Mouse (Mus musculus) CH12.LX (cell line): ENCODE measurements around the gene Marc2. TPM values are rescaled to one million over a fixed set of nuclear protein-coding genes. Genes with fewer than 3 reads are reported as not detected.

ENCODE experiments used
- DNase-seq: peaks from one replicate; pipeline ENCODE4 v3.0.0-alpha.2; 2013; ENCODE audit errors: extremely low read depth
- H3K27ac ChIP-seq: 2 replicates; pipeline ENCODE4 v1.5.1; 2012; ENCODE audit warnings: low read depth, mild to moderate bottlenecking, control low read depth, moderate library complexity; ENCODE audit not compliant: insufficient read depth
- H3K27me3 ChIP-seq: replicated peaks from 2 replicates; pipeline ENCODE3; 2012; ENCODE audit warnings: inconsistent platforms
- H3K36me3 ChIP-seq, 2 experiments: replicated peaks in 1 of 2; 2 replicates each; pipeline versions ENCODE3 to v1.6.1; 2012; ENCODE audit warnings: inconsistent platforms in 1 of 2, low read length in 1 of 2, mild to moderate bottlenecking in 1 of 2, mixed read lengths in 1 of 2, moderate library complexity in 1 of 2; ENCODE audit not compliant: control insufficient read depth in 1 of 2, insufficient read depth in 1 of 2
- H3K4me1 ChIP-seq, 2 experiments: 2 replicates each; pipeline ENCODE4 v1.6.1; 2012; ENCODE audit warnings: inconsistent platforms in 1 of 2, moderate library complexity in 1 of 2; ENCODE audit not compliant: insufficient read depth in 2 of 2, control insufficient read depth in 1 of 2
- H3K4me2 ChIP-seq: 2 replicates; pipeline ENCODE4 v1.6.1; 2012; ENCODE audit warnings: low read depth, mild to moderate bottlenecking, control low read depth; ENCODE audit not compliant: poor library complexity, insufficient read depth, severe bottlenecking
- H3K4me3 ChIP-seq, 3 experiments: fragments of 150-350 bp in 1 of 3; sonication (generic) in 1 of 3; replicated peaks in 1 of 3; 2 replicates each; pipeline versions ENCODE3 to v1.5.1; 2011 to 2012; ENCODE audit warnings: low read depth in 2 of 3, low read length in 2 of 3, mild to moderate bottlenecking in 2 of 3, moderate library complexity in 2 of 3, control low read depth in 1 of 3, improper control_type of control experiment in 1 of 3, inconsistent platforms in 1 of 3, mixed read lengths in 1 of 3; ENCODE audit not compliant: poor library complexity in 1 of 3
- H3K79me2 ChIP-seq: replicated peaks from 2 replicates; pipeline ENCODE4 v1.6.1; 2012; ENCODE audit warnings: mild to moderate bottlenecking, moderate library complexity; ENCODE audit not compliant: control insufficient read depth, poor library complexity, insufficient read depth, severe bottlenecking; ENCODE audit errors: extremely low read depth
- H3K9ac ChIP-seq: 2 replicates; pipeline ENCODE4 v1.6.1; 2012; ENCODE audit warnings: low read depth, mild to moderate bottlenecking, control low read depth, moderate library complexity; ENCODE audit not compliant: insufficient read depth
- H3K9me3 ChIP-seq: replicated peaks from 2 replicates; pipeline ENCODE3; 2012; ENCODE audit warnings: low read length, inconsistent platforms, mixed read lengths
- CHD1 ChIP-seq: IDR thresholded peaks from 2 replicates; pipeline ENCODE4 v1.6.1; 2012; ENCODE audit warnings: low read depth, low read length, improper control_type of control experiment, inconsistent platforms
- EP300 ChIP-seq: IDR thresholded peaks from 2 replicates; pipeline ENCODE4 v1.6.1; 2011; ENCODE audit warnings: low read length, improper control_type of control experiment
- ETS1 ChIP-seq: conservative IDR thresholded peaks from 2 replicates; pipeline ENCODE4 v1.6.1; 2012; ENCODE audit warnings: low read depth, mild to moderate bottlenecking, inconsistent platforms, low read length, improper control_type of control experiment, moderate library complexity
- GABPA ChIP-seq: IDR thresholded peaks from 2 replicates; pipeline ENCODE4 v1.6.1; 2012; ENCODE audit warnings: low read depth, low read length, improper control_type of control experiment, inconsistent platforms; ENCODE audit not compliant: insufficient replicate concordance
- JUN ChIP-seq: IDR thresholded peaks from 2 replicates; pipeline ENCODE4 v1.6.1; 2011; ENCODE audit warnings: low read depth, mild to moderate bottlenecking, low read length, improper control_type of control experiment, moderate library complexity; ENCODE audit not compliant: insufficient read depth
- JUND ChIP-seq: conservative IDR thresholded peaks from 2 replicates; pipeline ENCODE4 v1.6.1; 2011; ENCODE audit warnings: low read depth, low read length, improper control_type of control experiment
- KAT2A ChIP-seq: IDR thresholded peaks from 2 replicates; pipeline ENCODE4 v1.6.1; 2012; ENCODE audit warnings: low read length, improper control_type of control experiment, inconsistent platforms; ENCODE audit not compliant: insufficient replicate concordance
- MAX ChIP-seq: IDR thresholded peaks from 2 replicates; pipeline ENCODE4 v1.6.1; 2011; ENCODE audit warnings: low read length, improper control_type of control experiment
- MAZ ChIP-seq: IDR thresholded peaks from 2 replicates; pipeline ENCODE4 v1.6.1; 2012; ENCODE audit warnings: low read depth, mild to moderate bottlenecking, inconsistent platforms, low read length, improper control_type of control experiment, moderate library complexity
- MXI1 ChIP-seq: IDR thresholded peaks from 2 replicates; pipeline ENCODE4 v1.6.1; 2011; ENCODE audit warnings: mild to moderate bottlenecking, low read depth, low read length, improper control_type of control experiment
- MYC ChIP-seq: IDR thresholded peaks from 2 replicates; pipeline ENCODE4 v1.6.1; 2011; ENCODE audit warnings: low read depth, mild to moderate bottlenecking, improper control_type of control experiment, low read length
- NELFE ChIP-seq: IDR thresholded peaks from 2 replicates; pipeline ENCODE4 v1.6.1; 2011; ENCODE audit warnings: low read depth, low read length, improper control_type of control experiment
- NRF1 ChIP-seq: IDR thresholded peaks from 2 replicates; pipeline ENCODE4 v1.6.1; 2014; ENCODE audit warnings: low read depth, mild to moderate bottlenecking, inconsistent platforms, low read length, improper control_type of control experiment, moderate library complexity
- PAX5 ChIP-seq: IDR thresholded peaks from 2 replicates; pipeline ENCODE4 v1.6.1; 2012; ENCODE audit warnings: low read length, inconsistent platforms, mixed read lengths
- RAD21 ChIP-seq: IDR thresholded peaks from 2 replicates; pipeline ENCODE4 v1.6.1; 2011; ENCODE audit warnings: low read depth, mild to moderate bottlenecking, low read length, improper control_type of control experiment, moderate library complexity
- SMC3 ChIP-seq: IDR thresholded peaks from 2 replicates; pipeline ENCODE4 v1.6.1; 2011; ENCODE audit warnings: low read depth, low read length, improper control_type of control experiment
- UBTF ChIP-seq: IDR thresholded peaks from 2 replicates; pipeline ENCODE4 v1.6.1; 2012; ENCODE audit warnings: low read depth, mild to moderate bottlenecking, inconsistent platforms, low read length, improper control_type of control experiment, moderate library complexity
- ZNF384 ChIP-seq: IDR thresholded peaks from 2 replicates; pipeline ENCODE4 v1.6.1; 2012; ENCODE audit warnings: low read depth, low read length, improper control_type of control experiment, inconsistent platforms
- dilution Hi-C: fragments of 300-500 bp; cut with MboI; formaldehyde crosslinking; loops from 2 replicates; pipeline ENCODE4 v1.14.3; 2020; ENCODE audit warnings: low sequenced_read_pairs; ENCODE audit not compliant: extremely low pct_unique_long_range_greater_than_20kb, extremely low pct_ligation_motif_present
- in situ Hi-C: fragments of 300-500 bp; cut with MboI; formaldehyde crosslinking; loops from 3 replicates; pipeline ENCODE4 v1.14.3; 2019; ENCODE audit warnings: low sequenced_read_pairs, low pct_ligation_motif_present, low pct_unique_long_range_greater_than_20kb, mixed read lengths
- polyA plus RNA-seq: library from polyadenylated mRNA; unstranded; fragments of >175 nt; gene quantifications from 2 replicates; pipeline ENCODE4 v1.2.1, GENCODE M21; 2012; ENCODE audit warnings: low read depth; ENCODE audit not compliant: insufficient read length
- total RNA-seq, 2 experiments: library from RNA; depleted of rRNA; stranded (reverse); fragments of 300-350 nt in 1 of 2; fragments of >200 nt in 1 of 2; gene quantifications; 2 replicates each; pipeline ENCODE4 v1.2.3; 2012 to 2014

Gene Marc2
- total and polyA plus RNA-seq, 3 experiments, result 55.0 to 129 (median 63.5) TPM

DNA sequence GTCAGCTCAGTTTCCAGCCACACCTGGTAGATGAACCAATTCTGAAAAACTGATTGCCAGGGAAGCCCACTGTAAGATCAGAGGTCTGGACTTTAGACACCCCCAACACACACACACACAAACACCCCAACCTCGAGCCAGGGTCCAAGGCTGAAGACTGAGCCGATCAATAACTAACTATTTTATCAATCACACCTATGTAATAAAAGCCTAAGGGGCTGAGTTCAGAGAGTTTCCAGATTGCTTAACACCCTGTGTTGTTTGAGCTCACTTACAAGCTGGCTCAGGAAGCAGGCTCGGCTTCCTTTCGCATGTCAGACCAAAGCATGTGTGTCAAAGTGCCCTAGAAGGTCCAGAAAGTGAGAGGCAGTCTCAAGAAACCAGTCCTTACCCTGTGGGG, 8.6 kb downstream of the Marc2 start:
- H3K4me2 ChIP-seq, result no peak overlapping the region
- no peaks in the 10 kb centered on the region for H3K9me3 ChIP-seq
- in situ Hi-C loops, result loop anchor here (25.0 kb wide), 1 partner anchor 350 kb away; no protein-coding TSS in a partner anchor
- H3K9ac ChIP-seq, result no peak overlapping the region
- H3K27me3 ChIP-seq, result no peaks in the 10 kb centered on the region
- H3K4me1 ChIP-seq, result peaks cover 0 to 28% of the 10 kb centered on the region in 2 experiments; a peak in 2 of 4 replicates
- H3K4me3 ChIP-seq, result no peak overlapping the region
- no peaks in the 10 kb centered on the region for H3K79me2 ChIP-seq
- no peak for TF ChIP-seq SMC3
- TF ChIP-seq, all 38 proteins: peak for 0
- dilution Hi-C loops, result no loop called here
- Histone ChIP-seq H3K27ac (no peak overlapping the region), H3K36me3 (peaks cover 6 to 65% of the 10 kb centered on the region in 2 experiments)
- no peak for DNase-seq

DNA sequence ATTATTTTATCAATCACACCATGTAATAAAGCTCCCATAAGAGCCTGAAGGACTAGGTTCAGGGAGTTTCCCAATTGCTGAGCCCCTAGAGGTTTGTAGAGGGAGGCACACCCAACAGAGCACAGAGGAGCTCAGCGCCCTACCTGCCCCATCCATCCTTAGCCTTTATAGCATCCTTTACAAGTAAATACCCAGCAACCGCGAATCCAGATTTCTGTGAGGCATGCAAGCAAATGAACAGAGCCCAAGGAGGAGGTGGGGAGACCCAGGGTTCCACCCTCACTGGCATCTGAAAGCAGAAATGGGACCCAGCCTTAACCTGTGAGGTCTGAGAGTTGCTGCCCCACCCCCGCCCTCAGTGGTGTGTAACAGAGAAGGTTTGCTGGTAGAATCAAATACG, 9.9 kb downstream of the Marc2 start:
- Histone ChIP-seq H3K9me3 (no peaks in the 10 kb centered on the region), H3K36me3 (peaks cover 17 to 78% of the 10 kb centered on the region in 2 experiments), H3K27ac (no peak overlapping the region), H3K27me3 (no peaks in the 10 kb centered on the region), H3K79me2 (no peaks in the 10 kb centered on the region), H3K4me2 (no peak overlapping the region), H3K9ac (no peak overlapping the region), H3K4me1 (peaks cover 0 to 17% of the 10 kb centered on the region in 2 experiments; a peak in 2 of 4 replicates), H3K4me3 (no peak overlapping the region)
- dilution Hi-C loops, result no loop called here
- no peak for TF ChIP-seq RAD21
- no peak for TF ChIP-seq KAT2A
- no peak for TF ChIP-seq MAX
- TF ChIP-seq PAX5, result no peak
- no peak for TF ChIP-seq JUN
- TF ChIP-seq UBTF, result no peak
- TF ChIP-seq ETS1, result no peak
- no peak for TF ChIP-seq MYC
- no peak for TF ChIP-seq MAZ
- TF ChIP-seq MXI1, result no peak
- TF ChIP-seq NELFE, result no peak
- no peak for TF ChIP-seq GABPA
- TF ChIP-seq NRF1, result no peak
- no peak for TF ChIP-seq CHD1
- TF ChIP-seq ZNF384, result no peak
- TF ChIP-seq JUND, result no peak
- no peak for TF ChIP-seq EP300
- in situ Hi-C loops, result loop anchor here (25.0 kb wide), 1 partner anchor 351 kb away; no protein-coding TSS in a partner anchor
- no peak for DNase-seq
